Mouse (Mus musculus): ENCODE measurements around the gene Rnf113a1.
"Not testable (repeated sequence)": the region's sequence is repeated elsewhere in the genome, so short reads cannot be mapped to it uniquely, and the experiment has no call there.

DNA sequence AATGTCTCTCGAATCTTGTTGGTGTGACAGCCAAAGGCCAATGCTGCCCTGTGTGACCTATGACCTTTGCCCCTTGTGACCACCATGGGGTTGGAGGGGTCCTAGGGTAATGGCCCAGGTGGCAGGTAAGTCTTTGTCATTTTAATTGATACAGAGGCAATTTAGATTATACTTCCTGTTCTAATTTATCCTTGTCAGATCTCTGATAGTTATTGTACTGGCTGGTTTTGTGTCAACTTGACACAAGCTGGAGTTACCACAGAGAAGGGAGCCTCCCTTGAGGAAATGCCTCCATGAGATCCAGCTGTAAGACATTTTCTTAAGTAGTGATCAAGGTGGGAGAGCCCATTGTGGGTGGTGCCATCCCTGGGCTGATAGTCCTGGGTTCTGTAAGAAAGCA, 31.1 kb downstream of the Rnf113a1 start, which contains the start of gene Rhox1:
- not testable (repeated sequence) for TF ChIP-seq CTCF, EP300 (IDR thresholded peaks at IDR 0.05; ENCODE audit: low read depth)

Data from liver, postnatal 0 days (tissue).